Mouse (Mus musculus) ES-E14 (cell line): ENCODE measurements around the gene Sdc3. TPM values are rescaled to one million over a fixed set of nuclear protein-coding genes. Genes with fewer than 3 reads are reported as not detected.

Experiments
- DNase-seq: peaks from one replicate; pipeline ENCODE4 v3.0.0-alpha.2; 2013; ENCODE audit warnings: low read depth, low spot score
- H3K27ac ChIP-seq: 2 replicates; pipeline ENCODE4 v1.5.1; 2012; ENCODE audit warnings: low read depth, mild to moderate bottlenecking, low read length, moderate library complexity, mixed read lengths; ENCODE audit not compliant: poor library complexity, insufficient read depth, severe bottlenecking
- H3K36me3 ChIP-seq: 2 replicates; pipeline ENCODE4 v1.6.1; 2012; ENCODE audit warnings: mild to moderate bottlenecking, low read length, moderate library complexity, mixed read lengths; ENCODE audit not compliant: control insufficient read depth, poor library complexity, insufficient read depth, severe bottlenecking
- H3K4me1 ChIP-seq, 2 experiments: fragments of 150-350 bp in 1 of 2; sonication (generic) in 1 of 2; 2 replicates each; pipeline ENCODE4 v1.6.1; 2012; ENCODE audit warnings: low read length in 2 of 2, mild to moderate bottlenecking in 1 of 2, mixed read lengths in 1 of 2; ENCODE audit not compliant: control insufficient read depth in 2 of 2, insufficient read depth in 2 of 2, poor library complexity in 1 of 2
- H3K4me3 ChIP-seq, 2 experiments: fragments of 150-350 bp in 1 of 2; sonication (generic) in 1 of 2; 2 replicates each; pipeline ENCODE4 v1.5.1; 2012; ENCODE audit warnings: low read length in 2 of 2, low read depth in 1 of 2, mild to moderate bottlenecking in 1 of 2, mixed read lengths in 1 of 2; ENCODE audit not compliant: insufficient read depth in 1 of 2, poor library complexity in 1 of 2, severe bottlenecking in 1 of 2
- H3K9ac ChIP-seq: 2 replicates; pipeline ENCODE4 v1.6.1; 2012; ENCODE audit warnings: low read depth, mild to moderate bottlenecking, low read length, mixed read lengths; ENCODE audit not compliant: poor library complexity, insufficient read depth, severe bottlenecking
- H3K9me3 ChIP-seq: fragments of 150-350 bp; sonication (generic); 2 replicates; pipeline ENCODE4 v1.6.1; 2012; ENCODE audit warnings: low read depth, mild to moderate bottlenecking, low read length; ENCODE audit not compliant: control insufficient read depth, insufficient read depth
- CHD2 ChIP-seq: IDR thresholded peaks from 2 replicates; pipeline ENCODE4 v1.6.1; 2014; ENCODE audit warnings: mild to moderate bottlenecking, low read depth, low read length, inconsistent platforms
- HCFC1 ChIP-seq: IDR thresholded peaks from 2 replicates; pipeline ENCODE4 v1.6.1; 2012; ENCODE audit warnings: low read length, inconsistent platforms, borderline replicate concordance; ENCODE audit not compliant: insufficient read depth
- MAFK ChIP-seq: IDR thresholded peaks from 2 replicates; pipeline ENCODE4 v1.6.1; 2014; ENCODE audit warnings: mild to moderate bottlenecking, low read depth, low read length, inconsistent platforms; ENCODE audit not compliant: insufficient read depth
- ZC3H11A ChIP-seq: IDR thresholded peaks from 2 replicates; pipeline ENCODE4 v1.6.1; 2012; ENCODE audit warnings: low read depth, mild to moderate bottlenecking, inconsistent platforms, low read length, borderline replicate concordance
- ZNF384 ChIP-seq: IDR thresholded peaks from 2 replicates; pipeline ENCODE4 v1.6.1; 2012; ENCODE audit warnings: low read depth, low read length, inconsistent platforms
- in situ Hi-C, 2 experiments: fragments of 600-800 bp; cut with MboI; formaldehyde crosslinking; loops; one replicate each; pipeline ENCODE4 v1.15.1; 2025; ENCODE audit warnings: low sequenced_read_pairs in 2 of 2, inconsistent platforms in 1 of 2; ENCODE audit not compliant: unreplicated experiment in 2 of 2
- total RNA-seq: library from RNA; depleted of rRNA; stranded (reverse); fragments of 300-350 nt; gene quantifications from 2 replicates; pipeline ENCODE4 v1.2.3, GENCODE M21; 2012

Gene Sdc3
- total RNA-seq, 1 experiment: 8.7 TPM

DNA sequence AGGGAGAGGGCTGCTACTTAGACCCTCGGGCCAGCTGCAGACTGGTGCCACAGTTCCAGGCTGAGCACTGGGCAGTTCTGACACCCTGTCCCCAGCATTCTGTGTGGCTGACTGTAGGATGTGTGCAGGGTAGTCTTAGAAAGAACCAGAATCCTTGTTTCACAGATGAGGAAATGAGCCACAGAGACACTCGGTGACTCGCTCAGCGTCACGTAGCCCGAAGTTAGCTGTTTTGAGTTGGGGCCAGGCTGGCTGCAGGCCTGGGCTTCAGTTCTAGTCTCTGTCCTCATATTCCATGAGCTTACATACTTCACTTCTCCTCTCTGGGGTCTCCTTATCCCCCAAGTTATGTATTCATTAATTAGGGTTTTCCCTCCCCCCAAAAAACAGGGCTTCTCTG is 3.6 kb downstream of the Sdc3 start:
- H3K4me1 ChIP-seq: peaks cover 4 to 7% of the 10 kb centered on the region in 2 experiments; a peak in 3 of 4 replicates
- no peak overlapping the region for H3K9ac ChIP-seq
- TF ChIP-seq ZC3H11A: no peak
- no peak for TF ChIP-seq HCFC1
- TF ChIP-seq ZNF384: no peak
- TF ChIP-seq CHD2: no peak
- no peak for TF ChIP-seq MAFK
- no peaks in the 10 kb centered on the region for H3K36me3 ChIP-seq
- H3K4me3 ChIP-seq: no peak overlapping the region
- no peak overlapping the region for H3K27ac ChIP-seq
- H3K9me3 ChIP-seq: no peaks in the 10 kb centered on the region
- DNase-seq: no peak
- in situ Hi-C loops: no loop called here

DNA sequence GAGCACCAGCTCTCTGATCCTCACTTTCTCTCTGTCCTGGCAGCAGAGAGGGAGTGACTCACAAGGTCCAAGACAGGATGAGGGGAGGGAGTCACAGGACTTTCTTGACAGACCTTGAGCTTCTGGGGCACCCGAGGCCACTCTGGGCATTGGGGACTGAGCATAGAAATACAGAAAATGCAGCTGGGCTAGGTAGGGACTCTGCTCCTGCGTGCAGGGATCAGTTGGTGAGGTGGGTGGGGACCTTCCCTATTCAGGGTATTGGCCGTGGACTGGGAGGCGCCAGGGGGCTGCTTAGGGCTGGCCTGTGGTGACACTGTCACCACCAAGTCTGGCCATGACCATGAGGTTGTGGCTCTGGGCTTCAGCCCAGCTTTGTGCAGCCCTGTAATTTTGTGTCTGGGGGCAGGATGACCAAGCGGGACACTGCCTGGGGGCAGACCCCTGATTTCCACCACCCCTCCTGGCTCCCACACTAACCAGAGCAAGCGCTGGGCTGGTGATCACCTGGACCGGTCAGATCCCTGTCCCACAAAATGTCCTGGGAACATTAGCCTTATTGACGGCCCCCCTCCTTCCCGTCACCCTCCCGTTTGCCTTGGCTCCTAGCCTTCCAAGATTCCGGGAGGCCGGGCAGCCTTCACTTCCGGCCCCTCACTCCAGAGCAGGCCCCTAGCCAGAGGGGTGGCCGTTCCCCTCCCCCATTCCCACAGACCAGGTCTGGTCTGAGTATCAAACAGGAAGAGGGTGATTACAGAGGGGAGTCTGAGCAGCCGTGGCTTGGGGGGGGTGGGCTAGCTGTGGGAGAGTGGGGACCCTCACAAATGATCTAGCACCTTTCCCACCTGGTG is 5.1 kb downstream of the Sdc3 start:
- Histone ChIP-seq H3K4me1 (peaks cover 0 to 7% of the 10 kb centered on the region in 2 experiments; a peak in 2 of 4 replicates), H3K36me3 (no peaks in the 10 kb centered on the region), H3K27ac (no peak overlapping the region), H3K4me3 (no peak overlapping the region), H3K9ac (no peak overlapping the region), H3K9me3 (no peaks in the 10 kb centered on the region)
- DNase-seq: no peak
- TF ChIP-seq ZC3H11A (no peak), CHD2 (no peak), MAFK (no peak), HCFC1 (no peak), ZNF384 (no peak)
- in situ Hi-C loops: no loop called here

DNA sequence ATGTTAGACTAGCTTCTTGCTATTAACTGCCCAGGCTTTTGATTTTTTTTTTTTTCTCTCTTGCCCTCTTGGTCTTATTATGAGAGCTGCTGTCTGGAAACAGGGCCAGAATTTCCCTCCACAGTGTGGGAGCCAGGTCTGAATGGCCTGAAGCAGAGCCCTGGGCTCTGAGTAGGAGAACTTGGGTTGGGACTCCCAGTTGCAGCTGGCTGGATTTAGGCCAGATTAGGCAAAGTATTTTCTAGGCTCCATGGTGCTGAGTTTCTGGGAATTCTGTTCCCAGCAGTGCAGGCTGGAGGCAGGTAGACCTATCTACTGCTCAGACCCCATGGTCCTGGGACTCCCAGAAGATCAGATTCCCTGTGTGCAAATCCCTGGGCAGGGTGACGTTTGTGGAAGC is 6.1 kb downstream of the Sdc3 start:
- TF ChIP-seq MAFK: no peak
- TF ChIP-seq HCFC1: no peak
- TF ChIP-seq ZC3H11A: no peak
- TF ChIP-seq CHD2: no peak
- no peak for TF ChIP-seq ZNF384
- no peak for DNase-seq
- Histone ChIP-seq H3K9ac (no peak overlapping the region), H3K9me3 (no peaks in the 10 kb centered on the region), H3K27ac (no peak overlapping the region), H3K4me1 (peaks cover 0 to 3% of the 10 kb centered on the region in 2 experiments; a peak in 2 of 4 replicates), H3K4me3 (no peak overlapping the region), H3K36me3 (no peaks in the 10 kb centered on the region)
- in situ Hi-C loops: no loop called here

DNA sequence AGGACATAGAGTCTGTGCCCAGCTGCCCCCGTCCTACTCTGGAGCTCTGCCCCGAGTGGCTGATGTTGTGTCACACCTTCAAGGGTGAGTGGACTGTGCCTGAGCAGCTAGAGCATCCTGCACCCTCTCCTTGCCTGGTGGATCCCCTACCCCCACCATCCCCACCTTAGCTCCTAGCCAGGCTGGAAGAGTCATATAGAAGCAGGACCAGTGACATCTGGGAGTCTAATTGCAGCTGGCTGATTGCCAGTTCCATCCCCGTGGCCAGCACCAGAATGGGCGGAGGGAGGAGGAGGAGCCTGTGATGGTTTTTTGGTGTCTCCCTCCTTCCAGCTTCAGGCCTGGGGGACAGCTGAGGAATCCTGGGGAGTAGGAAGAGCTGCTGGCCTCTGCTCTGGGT is 6.8 kb downstream of the Sdc3 start:
- no peak overlapping the region for H3K9ac ChIP-seq
- in situ Hi-C loops: no loop called here
- H3K4me1 ChIP-seq: peaks cover 0 to 3% of the 10 kb centered on the region in 2 experiments; a peak in 2 of 4 replicates
- no peak for TF ChIP-seq HCFC1
- DNase-seq: no peak
- no peaks in the 10 kb centered on the region for H3K36me3 ChIP-seq
- no peak overlapping the region for H3K4me3 ChIP-seq
- no peaks in the 10 kb centered on the region for H3K9me3 ChIP-seq
- H3K27ac ChIP-seq: no peak overlapping the region
